Mouse (Mus musculus): ENCODE measurements around the gene Tmem51. TPM values are rescaled to one million over a fixed set of nuclear protein-coding genes. Genes with fewer than 3 reads are reported as not detected.

The Tmem51 gene
- total and polyA plus RNA-seq, 3 experiments, result 1.4 to 8.0 (median 8.0) TPM

GRCm38 (mm10) chr4:142083193-142083592 lies 911 bp downstream of the Tmem51 start:
- dilution Hi-C loops (cut with MboI; ENCODE audit: extremely low pct_ligation_motif_present, extremely low pct_unique_long_range_greater_than_20kb, low sequenced_read_pairs) (no loop called here), in situ Hi-C loops (cut with MboI; ENCODE audit: low pct_ligation_motif_present, low pct_unique_long_range_greater_than_20kb, low sequenced_read_pairs) (loop anchor here (25.0 kb wide), 1 partner anchor 671 kb away; the partner anchor contains the start of genes Clcnkb and Hspb7)
- H3K9ac ChIP-seq (ENCODE audit: insufficient read depth, low read depth), result no peak overlapping the region
- no peak for TF ChIP-seq SIN3A (IDR thresholded peaks at IDR 0.05; ENCODE audit: low read length)
- no peak for TF ChIP-seq ZKSCAN1 (IDR thresholded peaks at IDR 0.05; ENCODE audit: borderline replicate concordance, low read depth, low read length)
- no peak for TF ChIP-seq HCFC1 (IDR thresholded peaks at IDR 0.05; ENCODE audit: low read depth, low read length)
- no peak for TF ChIP-seq ZMIZ1 (IDR thresholded peaks at IDR 0.05; ENCODE audit: low read depth, low read length)
- no peak for TF ChIP-seq RAD21 (IDR thresholded peaks at IDR 0.05; ENCODE audit: low read depth, low read length)
- TF ChIP-seq JUN (IDR thresholded peaks at IDR 0.05; ENCODE audit: insufficient read depth, low read depth, low read length), result no peak
- H3K4me3 ChIP-seq (replicated peaks in 1 of 3; ENCODE audit: low read depth in 2 of 3, low read length in 2 of 3, poor library complexity in 1 of 3), result peak overlapping the region in 1 of 3 experiments; percentile 56
- no peaks in the 10 kb centered on the region for H3K79me2 ChIP-seq (replicated peaks; ENCODE audit: control insufficient read depth, extremely low read depth, insufficient read depth, poor library complexity, severe bottlenecking)
- peak overlapping the region; percentile 60; the same call in 1 of the 2 replicates for H3K4me2 ChIP-seq (ENCODE audit: insufficient read depth, low read depth, poor library complexity, severe bottlenecking)
- H3K4me1 ChIP-seq (ENCODE audit: control insufficient read depth in 1 of 2, insufficient read depth in 2 of 2), result peaks cover 12 to 60% of the 10 kb centered on the region in 2 experiments
- H3K27me3 ChIP-seq (replicated peaks), result peaks cover 33% of the 10 kb centered on the region
- no peak overlapping the region for H3K27ac ChIP-seq (ENCODE audit: insufficient read depth, low read depth)
- DNase-seq (ENCODE audit: extremely low read depth), result no peak
- H3K9me3 ChIP-seq (replicated peaks; ENCODE audit: low read length), result peaks cover 3% of the 10 kb centered on the region
- no peaks in the 10 kb centered on the region for H3K36me3 ChIP-seq (replicated peaks in 1 of 2; ENCODE audit: control insufficient read depth in 1 of 2, insufficient read depth in 1 of 2, low read length in 1 of 2)

- no peak for DNase-seq (ENCODE audit: extremely low read depth)
- Histone ChIP-seq H3K27me3 (replicated peaks) (peaks cover 33% of the 10 kb centered on the region), H3K9ac (ENCODE audit: insufficient read depth, low read depth) (no peak overlapping the region), H3K79me2 (replicated peaks; ENCODE audit: control insufficient read depth, extremely low read depth, insufficient read depth, poor library complexity, severe bottlenecking) (no peaks in the 10 kb centered on the region), H3K27ac (ENCODE audit: insufficient read depth, low read depth) (no peak overlapping the region), H3K4me2 (ENCODE audit: insufficient read depth, low read depth, poor library complexity, severe bottlenecking) (no peak overlapping the region), H3K4me3 (replicated peaks in 1 of 3; ENCODE audit: low read depth in 2 of 3, low read length in 2 of 3, poor library complexity in 1 of 3) (no peak overlapping the region), H3K36me3 (replicated peaks in 1 of 2; ENCODE audit: control insufficient read depth in 1 of 2, insufficient read depth in 1 of 2, low read length in 1 of 2) (no peaks in the 10 kb centered on the region), H3K9me3 (replicated peaks; ENCODE audit: low read length) (peaks cover 3% of the 10 kb centered on the region), H3K4me1 (ENCODE audit: control insufficient read depth in 1 of 2, insufficient read depth in 2 of 2) (peaks cover 10 to 60% of the 10 kb centered on the region in 2 experiments)
- TF ChIP-seq POLR2A (IDR thresholded peaks at IDR 0.05; ENCODE audit: low read depth, low read length) (no peak), TCF12 (IDR thresholded peaks at IDR 0.05; ENCODE audit: low read depth, low read length) (no peak), JUND (conservative IDR thresholded peaks at IDR 0.05; ENCODE audit: low read depth, low read length) (no peak), ZKSCAN1 (IDR thresholded peaks at IDR 0.05; ENCODE audit: borderline replicate concordance, low read depth, low read length) (no peak), USF1 (IDR thresholded peaks at IDR 0.05; ENCODE audit: low read depth, low read length) (no peak), UBTF (IDR thresholded peaks at IDR 0.05; ENCODE audit: low read depth, low read length) (no peak), ZC3H11A (IDR thresholded peaks at IDR 0.05; ENCODE audit: low read depth, low read length) (no peak), JUN (IDR thresholded peaks at IDR 0.05; ENCODE audit: insufficient read depth, low read depth, low read length) (no peak), SMC3 (IDR thresholded peaks at IDR 0.05; ENCODE audit: low read depth, low read length) (no peak), HCFC1 (IDR thresholded peaks at IDR 0.05; ENCODE audit: low read depth, low read length) (no peak), BHLHE40 (IDR thresholded peaks at IDR 0.05; ENCODE audit: low read depth, low read length) (no peak)
- dilution Hi-C loops (cut with MboI; ENCODE audit: extremely low pct_ligation_motif_present, extremely low pct_unique_long_range_greater_than_20kb, low sequenced_read_pairs), result no loop called here
- in situ Hi-C loops (cut with MboI; ENCODE audit: low pct_ligation_motif_present, low pct_unique_long_range_greater_than_20kb, low sequenced_read_pairs), result loop anchor here (25.0 kb wide), 1 partner anchor 670 kb away; the partner anchor contains the start of genes Clcnkb and Hspb7
Observed at GRCm38 (mm10) chr4:142082703-142083102, 1.4 kb downstream of the Tmem51 start.

Data from CH12.LX (cell line).